Mouse (Mus musculus): ENCODE measurements around the gene Gpatch4. TPM values are rescaled to one million over a fixed set of nuclear protein-coding genes. Genes with fewer than 3 reads are reported as not detected.

The Gpatch4 gene
- polyA plus RNA-seq, 1 experiment from 2014 or later: 36.5 TPM

DNA sequence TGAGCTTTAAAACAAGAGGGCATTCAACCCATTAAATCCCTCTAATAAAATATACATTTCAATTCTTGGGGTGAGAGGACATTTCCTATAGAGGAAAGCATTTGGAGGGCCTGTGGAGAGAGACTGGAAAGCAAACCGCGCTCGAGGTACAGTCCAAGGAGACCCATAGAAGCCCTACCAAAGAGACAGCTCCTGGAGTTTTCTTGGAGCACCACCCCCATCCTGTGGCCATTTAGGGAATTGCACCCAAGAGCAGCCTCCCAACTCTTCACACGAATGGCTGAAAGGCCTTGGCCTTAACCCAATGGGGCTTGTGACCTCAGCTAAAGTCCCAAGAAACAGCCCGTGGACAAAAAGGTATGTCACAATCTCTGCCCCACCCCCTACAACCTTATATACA lies 28.9 kb downstream of the Gpatch4 start:
- Histone ChIP-seq H3K27ac (ENCODE audit: low read depth, low read length) (no peak overlapping the region), H3K4me3 (ENCODE audit: low read depth, low read length) (no peak overlapping the region), H3K9ac (replicated peaks; ENCODE audit: low read depth, low read length) (no peak overlapping the region), H3K9me3 (ENCODE audit: control insufficient read depth, low read length) (no peaks in the 10 kb centered on the region), H3K4me2 (ENCODE audit: low read depth, low read length) (no peak overlapping the region), H3K27me3 (ENCODE audit: control insufficient read depth, insufficient read depth, low read length) (no peaks in the 10 kb centered on the region; the same call in 1 of the 2 replicates), H3K4me1 (ENCODE audit: control insufficient read depth, insufficient read depth, low read length) (no peaks in the 10 kb centered on the region), H3K36me3 (ENCODE audit: control insufficient read depth, insufficient read depth, low read length) (no peaks in the 10 kb centered on the region)
- peak; percentile 81 for ATAC-seq (ENCODE audit: low read depth)
- 1% methylated on average over 5 of the region's 5 CpGs for WGBS

DNA sequence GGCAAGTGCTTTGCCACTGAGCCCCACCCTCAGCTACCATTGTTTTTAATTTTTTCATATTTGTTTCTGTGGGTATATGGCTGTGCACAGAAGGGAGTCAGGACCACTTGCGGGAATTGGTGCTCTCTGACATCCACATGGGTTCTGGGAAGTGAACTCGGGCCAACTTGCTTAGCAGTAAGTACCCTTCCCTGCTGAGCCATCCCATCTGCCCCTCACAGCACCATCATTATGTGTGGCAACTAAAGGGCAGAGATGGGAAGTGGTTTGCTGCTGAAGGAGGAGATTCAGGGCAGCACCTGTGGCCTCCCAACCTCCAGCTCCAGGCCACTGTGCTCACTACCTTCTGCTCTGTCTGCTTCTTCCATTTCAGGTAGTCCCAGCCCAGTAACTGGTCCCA lies 30.7 kb downstream of the Gpatch4 start:
- Histone ChIP-seq H3K4me3 (ENCODE audit: low read depth, low read length) (no peak overlapping the region), H3K9me3 (ENCODE audit: control insufficient read depth, low read length) (no peaks in the 10 kb centered on the region), H3K36me3 (ENCODE audit: control insufficient read depth, insufficient read depth, low read length) (no peaks in the 10 kb centered on the region), H3K9ac (replicated peaks; ENCODE audit: low read depth, low read length) (no peak overlapping the region), H3K27me3 (ENCODE audit: control insufficient read depth, insufficient read depth, low read length) (no peaks in the 10 kb centered on the region; the same call in 1 of the 2 replicates), H3K4me1 (ENCODE audit: control insufficient read depth, insufficient read depth, low read length) (no peaks in the 10 kb centered on the region), H3K4me2 (ENCODE audit: low read depth, low read length) (no peak overlapping the region), H3K27ac (ENCODE audit: low read depth, low read length) (no peak overlapping the region)
- 57% methylated on average over 2 of the region's 2 CpGs for WGBS
- ATAC-seq (ENCODE audit: low read depth): no peak

DNA sequence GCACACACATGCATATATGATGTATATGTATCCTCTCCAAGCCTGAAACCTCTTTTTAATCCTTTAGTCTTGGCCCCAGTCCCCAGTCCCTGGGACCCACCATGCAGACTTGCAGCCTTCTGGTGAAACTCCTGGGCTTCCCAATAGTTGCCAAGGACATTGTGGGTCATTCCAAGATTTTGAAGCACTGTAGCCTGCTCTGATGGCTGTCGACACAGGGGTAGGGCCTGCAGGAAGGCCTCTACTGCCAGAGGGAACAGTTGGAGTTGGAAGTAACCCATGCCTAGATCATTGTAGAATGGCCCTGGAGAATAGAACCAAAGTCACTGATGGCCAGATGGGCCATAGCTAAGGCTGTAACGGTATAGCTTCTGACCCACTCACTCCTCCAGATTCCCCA lies 31.4 kb downstream of the Gpatch4 start:
- Histone ChIP-seq H3K27ac (ENCODE audit: low read depth, low read length) (no peak overlapping the region), H3K9ac (replicated peaks; ENCODE audit: low read depth, low read length) (no peak overlapping the region), H3K4me2 (ENCODE audit: low read depth, low read length) (no peak overlapping the region), H3K9me3 (ENCODE audit: control insufficient read depth, low read length) (no peaks in the 10 kb centered on the region), H3K4me3 (ENCODE audit: low read depth, low read length) (no peak overlapping the region), H3K36me3 (ENCODE audit: control insufficient read depth, insufficient read depth, low read length) (no peaks in the 10 kb centered on the region), H3K27me3 (ENCODE audit: control insufficient read depth, insufficient read depth, low read length) (no peaks in the 10 kb centered on the region; the same call in 1 of the 2 replicates), H3K4me1 (ENCODE audit: control insufficient read depth, insufficient read depth, low read length) (no peaks in the 10 kb centered on the region)
- ATAC-seq (ENCODE audit: low read depth): no peak
- WGBS: 76% methylated on average over 2 of the region's 2 CpGs

DNA sequence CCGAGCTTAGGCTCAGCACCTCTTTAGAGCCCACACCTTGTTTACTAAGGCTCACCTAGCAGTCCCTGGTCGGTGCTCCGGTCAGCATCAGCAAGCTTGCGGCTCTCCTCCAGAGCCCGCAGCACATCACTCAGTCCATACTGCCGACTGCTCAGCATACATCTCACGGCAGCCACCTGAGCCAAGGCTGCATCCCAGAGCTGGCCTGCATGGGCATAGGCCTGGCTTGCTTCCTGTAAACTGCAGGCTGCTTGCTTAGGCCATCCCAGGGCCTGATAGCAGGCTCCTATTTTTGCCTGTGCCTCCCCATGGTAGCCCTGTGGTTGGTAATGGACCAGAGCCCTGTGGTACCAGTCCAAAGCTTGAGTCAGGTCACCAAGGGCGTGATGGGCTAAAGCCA lies 31.9 kb downstream of the Gpatch4 start:
- H3K4me1 ChIP-seq (ENCODE audit: control insufficient read depth, insufficient read depth, low read length): no peaks in the 10 kb centered on the region
- H3K27me3 ChIP-seq (ENCODE audit: control insufficient read depth, insufficient read depth, low read length): no peaks in the 10 kb centered on the region; the same call in 1 of the 2 replicates
- no peak overlapping the region for H3K27ac ChIP-seq (ENCODE audit: low read depth, low read length)
- no peaks in the 10 kb centered on the region for H3K9me3 ChIP-seq (ENCODE audit: control insufficient read depth, low read length)
- 85% methylated on average over 8 of the region's 8 CpGs for WGBS
- no peak for ATAC-seq (ENCODE audit: low read depth)
- no peak overlapping the region for H3K9ac ChIP-seq (replicated peaks; ENCODE audit: low read depth, low read length)
- H3K4me2 ChIP-seq (ENCODE audit: low read depth, low read length): no peak overlapping the region
- no peak overlapping the region for H3K4me3 ChIP-seq (ENCODE audit: low read depth, low read length)
- H3K36me3 ChIP-seq (ENCODE audit: control insufficient read depth, insufficient read depth, low read length): no peaks in the 10 kb centered on the region

DNA sequence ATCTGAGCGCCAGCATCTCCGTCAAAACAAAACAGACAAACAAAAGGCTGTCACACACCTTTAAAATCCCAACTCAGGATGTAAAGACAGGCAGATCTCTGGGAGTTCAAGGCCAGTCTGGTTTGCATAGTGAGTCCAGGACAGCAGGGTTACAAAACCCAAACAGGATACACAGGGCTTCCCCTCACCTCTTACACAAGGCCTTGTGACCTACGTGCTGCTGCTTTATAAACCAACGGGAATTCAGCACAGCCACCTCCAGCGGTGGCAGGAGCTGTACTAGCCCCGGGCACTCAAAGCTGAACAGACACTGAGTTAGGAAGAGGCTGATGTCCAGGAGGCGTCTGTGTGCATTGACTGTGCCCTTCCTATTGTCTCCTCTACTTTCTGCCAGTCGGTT lies 34.5 kb downstream of the Gpatch4 start:
- Histone ChIP-seq H3K36me3 (ENCODE audit: control insufficient read depth, insufficient read depth, low read length) (no peaks in the 10 kb centered on the region), H3K4me1 (ENCODE audit: control insufficient read depth, insufficient read depth, low read length) (0 out of 2 replicates have a peak, but pooled peaks cover 5% of the 10 kb centered on the region), H3K9me3 (ENCODE audit: control insufficient read depth, low read length) (no peaks in the 10 kb centered on the region), H3K9ac (replicated peaks; ENCODE audit: low read depth, low read length) (no peak overlapping the region), H3K27ac (ENCODE audit: low read depth, low read length) (no peak overlapping the region), H3K27me3 (ENCODE audit: control insufficient read depth, insufficient read depth, low read length) (no peaks in the 10 kb centered on the region), H3K4me3 (ENCODE audit: low read depth, low read length) (no peak overlapping the region), H3K4me2 (ENCODE audit: low read depth, low read length) (no peak overlapping the region)
- 43% methylated on average over 8 of the region's 8 CpGs for WGBS
- no peak for ATAC-seq (ENCODE audit: low read depth)

DNA sequence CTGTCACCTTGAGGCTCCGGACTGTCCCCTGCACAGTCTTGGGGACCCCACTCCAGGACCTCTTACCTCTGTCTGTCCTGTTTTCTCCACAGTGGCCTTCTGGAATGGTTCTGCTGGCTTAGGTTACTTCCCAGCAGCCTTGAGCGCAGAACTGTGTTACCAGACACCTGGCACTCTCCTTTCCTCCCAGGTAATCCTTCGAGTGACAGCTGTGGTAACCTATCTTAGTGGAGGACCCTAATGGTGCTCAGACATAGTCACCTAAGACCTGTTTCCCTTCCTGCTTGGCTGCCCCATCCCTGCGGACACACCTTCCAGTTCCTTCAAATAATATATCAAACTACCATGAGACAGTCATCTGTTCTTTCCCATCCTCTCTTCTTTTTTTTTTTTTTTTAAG lies 35.3 kb downstream of the Gpatch4 start, which contains the start of gene Ttc24:
Gene Ttc24, minus strand, starts transcription at position 101 of the 400 bp plus-strand sequence.
- no peaks in the 10 kb centered on the region for H3K27me3 ChIP-seq (ENCODE audit: control insufficient read depth, insufficient read depth, low read length)
- WGBS: 87% methylated on average over 4 of the region's 4 CpGs
- H3K4me1 ChIP-seq (ENCODE audit: control insufficient read depth, insufficient read depth, low read length): 0 out of 2 replicates have a peak, but pooled peaks cover 5% of the 10 kb centered on the region
- H3K27ac ChIP-seq (ENCODE audit: low read depth, low read length): no peak within 1 kb of the TSS
- no peaks in the 10 kb centered on the region for H3K9me3 ChIP-seq (ENCODE audit: control insufficient read depth, low read length)
- ATAC-seq (ENCODE audit: low read depth): no peak
- no peaks in the 10 kb centered on the region for H3K36me3 ChIP-seq (ENCODE audit: control insufficient read depth, insufficient read depth, low read length)
- H3K9ac ChIP-seq (replicated peaks; ENCODE audit: low read depth, low read length): no peak within 1 kb of the TSS
- H3K4me3 ChIP-seq (ENCODE audit: low read depth, low read length): no peak within 1 kb of the TSS
- no peak within 1 kb of the TSS for H3K4me2 ChIP-seq (ENCODE audit: low read depth, low read length)

DNA sequence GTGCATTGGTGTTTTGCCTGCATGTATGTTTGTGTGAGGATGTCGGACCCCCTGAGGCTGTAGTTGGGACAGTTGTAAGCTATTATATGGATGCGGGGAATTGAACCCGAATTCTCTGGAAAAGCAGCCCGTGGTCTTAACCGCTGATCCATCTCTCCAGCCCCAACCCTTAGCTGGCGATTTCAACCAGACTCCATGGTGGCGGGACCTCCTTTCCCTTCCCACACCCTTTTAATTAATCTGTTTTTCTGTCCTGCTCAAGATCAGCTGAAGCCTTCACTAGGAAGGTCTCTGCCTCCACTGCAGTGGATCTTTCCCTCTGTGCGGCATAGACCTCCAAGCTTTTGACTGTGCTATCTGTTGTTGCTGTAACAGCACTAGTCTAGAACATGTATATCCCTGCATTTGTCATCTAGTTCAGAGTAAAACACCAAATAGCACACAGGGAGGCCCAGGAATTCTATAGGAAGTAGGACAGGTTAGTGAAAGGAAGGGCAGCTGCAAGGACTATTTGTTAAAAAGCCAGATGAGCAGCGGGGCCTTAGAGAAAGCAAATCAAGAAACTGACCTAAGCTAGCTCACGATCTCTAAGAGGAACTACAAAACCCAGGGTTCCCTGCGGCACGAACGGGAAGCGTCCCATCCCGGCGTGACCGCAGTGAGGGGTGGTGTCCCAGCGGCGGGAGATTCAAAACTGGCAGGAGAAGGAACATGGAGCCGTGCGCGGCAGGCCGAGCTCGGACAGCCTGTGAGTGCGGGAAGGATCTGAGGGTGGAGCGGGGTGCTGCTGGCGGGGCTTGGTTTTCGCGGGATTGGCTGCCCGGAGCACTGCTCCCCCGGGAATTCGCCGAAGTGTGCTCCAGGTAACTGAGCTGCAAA lies 38.7 kb downstream of the Gpatch4 start, which contains the start of gene Iqgap3:
Gene Iqgap3, plus strand, starts transcription at position 627 of the 879 bp plus-strand sequence.
- 0 out of 2 replicates have a peak within 1 kb of the TSS, but pooled peaks have one; percentile 8 for H3K9ac ChIP-seq (replicated peaks; ENCODE audit: low read depth, low read length)
- no peak within 1 kb of the TSS; the same call in 1 of the 2 replicates for H3K27ac ChIP-seq (ENCODE audit: low read depth, low read length)
- H3K36me3 ChIP-seq (ENCODE audit: control insufficient read depth, insufficient read depth, low read length): no peaks in the 10 kb centered on the region
- H3K9me3 ChIP-seq (ENCODE audit: control insufficient read depth, low read length): no peaks in the 10 kb centered on the region
- peak within 1 kb of the TSS; percentile 35 for H3K4me3 ChIP-seq (ENCODE audit: low read depth, low read length)
- H3K27me3 ChIP-seq (ENCODE audit: control insufficient read depth, insufficient read depth, low read length): no peaks in the 10 kb centered on the region
- peak; percentile 94 for ATAC-seq (ENCODE audit: low read depth)
- 0 out of 2 replicates have a peak, but pooled peaks cover 5% of the 10 kb centered on the region for H3K4me1 ChIP-seq (ENCODE audit: control insufficient read depth, insufficient read depth, low read length)
- 20% methylated on average over 33 of the region's 33 CpGs for WGBS
- peak within 1 kb of the TSS; percentile 80 for H3K4me2 ChIP-seq (ENCODE audit: low read depth, low read length)

DNA sequence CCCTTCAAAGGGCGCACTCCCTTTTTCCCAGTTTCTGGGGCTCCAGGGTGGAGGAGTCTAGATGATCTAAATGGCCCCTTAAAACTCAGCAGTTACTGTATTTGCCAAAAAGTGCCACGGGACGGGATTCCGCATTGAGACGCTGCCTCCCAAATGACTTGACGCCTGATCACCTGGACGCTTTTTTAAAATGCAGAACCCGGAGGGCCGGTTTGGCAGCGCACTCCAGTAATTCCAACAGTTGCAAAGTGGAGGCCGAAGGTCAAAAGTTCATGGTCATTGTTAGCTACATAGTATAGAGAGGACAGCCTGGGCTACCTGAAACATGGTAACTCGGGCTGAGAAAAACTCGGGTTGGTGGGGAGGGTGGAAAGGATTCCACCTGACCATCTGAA lies 39.3 kb downstream of the Gpatch4 start:
- Histone ChIP-seq H3K36me3 (ENCODE audit: control insufficient read depth, insufficient read depth, low read length) (no peaks in the 10 kb centered on the region), H3K4me1 (ENCODE audit: control insufficient read depth, insufficient read depth, low read length) (0 out of 2 replicates have a peak, but pooled peaks cover 5% of the 10 kb centered on the region), H3K9ac (replicated peaks; ENCODE audit: low read depth, low read length) (no peak overlapping the region), H3K27me3 (ENCODE audit: control insufficient read depth, insufficient read depth, low read length) (no peaks in the 10 kb centered on the region), H3K9me3 (ENCODE audit: control insufficient read depth, low read length) (no peaks in the 10 kb centered on the region), H3K27ac (ENCODE audit: low read depth, low read length) (no peak overlapping the region), H3K4me3 (ENCODE audit: low read depth, low read length) (peak overlapping the region; percentile 35), H3K4me2 (ENCODE audit: low read depth, low read length) (peak overlapping the region; percentile 80)
- no peak; the same call in 1 of the 2 replicates for ATAC-seq (ENCODE audit: low read depth)
- 3% methylated on average over 13 of the region's 13 CpGs for WGBS

DNA sequence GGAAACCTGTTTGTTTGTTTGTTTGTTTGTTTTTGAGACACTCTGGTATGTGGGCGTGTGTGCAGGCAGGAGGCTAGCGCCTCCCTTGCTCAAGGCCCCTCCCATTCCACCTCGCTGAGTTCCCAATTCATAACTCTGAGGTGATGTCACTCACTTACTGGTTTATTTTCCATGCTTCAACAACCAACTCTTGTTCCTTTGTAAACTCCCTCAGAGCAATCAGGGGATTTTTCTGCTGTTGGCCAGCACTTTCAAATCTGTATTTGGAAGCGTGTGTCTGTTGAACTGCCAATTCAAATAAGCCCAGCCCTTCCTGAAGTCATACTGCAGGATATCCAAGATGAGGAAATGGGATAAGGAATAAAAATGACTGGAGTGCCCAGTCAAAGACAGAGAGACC lies 39.8 kb downstream of the Gpatch4 start:
- Histone ChIP-seq H3K27me3 (ENCODE audit: control insufficient read depth, insufficient read depth, low read length) (no peaks in the 10 kb centered on the region), H3K9me3 (ENCODE audit: control insufficient read depth, low read length) (no peaks in the 10 kb centered on the region), H3K9ac (replicated peaks; ENCODE audit: low read depth, low read length) (no peak overlapping the region), H3K36me3 (ENCODE audit: control insufficient read depth, insufficient read depth, low read length) (no peaks in the 10 kb centered on the region), H3K4me2 (ENCODE audit: low read depth, low read length) (peak overlapping the region; percentile 80; the same call in 1 of the 2 replicates), H3K4me3 (ENCODE audit: low read depth, low read length) (peak overlapping the region; percentile 35; the same call in 1 of the 2 replicates), H3K27ac (ENCODE audit: low read depth, low read length) (no peak overlapping the region), H3K4me1 (ENCODE audit: control insufficient read depth, insufficient read depth, low read length) (0 out of 2 replicates have a peak, but pooled peaks cover 5% of the 10 kb centered on the region)
- no peak; the same call in 1 of the 2 replicates for ATAC-seq (ENCODE audit: low read depth)
- WGBS: 23% methylated on average over 4 of the region's 4 CpGs

Measured in neural tube, embryonic 14.5 days (tissue).